Mouse (Mus musculus) MEL (cell line): ENCODE results near the gene Tnxb. TPM values are rescaled to one million over a fixed set of nuclear protein-coding genes. Genes with fewer than 3 reads are reported as not detected.

ENCODE experiments used
- DNase-seq: peaks from one replicate; pipeline ENCODE4 v3.0.0; 2011; ENCODE audit warnings: low read depth, low spot score
- H3K27ac ChIP-seq: 2 replicates; pipeline ENCODE4 v1.5.1; 2012; ENCODE audit warnings: low read depth, mild to moderate bottlenecking, control low read depth, low read length, moderate library complexity; ENCODE audit not compliant: control insufficient read depth
- H3K27me3 ChIP-seq, 2 experiments: fragments of 150-350 bp in 1 of 2; sonication (generic) in 1 of 2; 2 replicates each; pipeline ENCODE4 v1.6.1; 2012; ENCODE audit warnings: low read length in 2 of 2, mild to moderate bottlenecking in 2 of 2, improper control_type of control experiment in 1 of 2, moderate library complexity in 1 of 2; ENCODE audit not compliant: insufficient read depth in 2 of 2, control insufficient read depth in 1 of 2
- H3K36me3 ChIP-seq, 2 experiments: 2 replicates each; pipeline ENCODE4 v1.6.1; 2012 to 2014; ENCODE audit warnings: low read length in 2 of 2, improper control_type of control experiment in 1 of 2, inconsistent platforms in 1 of 2, mild to moderate bottlenecking in 1 of 2; ENCODE audit not compliant: insufficient read depth in 2 of 2, control insufficient read depth in 1 of 2
- H3K4me1 ChIP-seq, 2 experiments: fragments of 150-350 bp in 1 of 2; sonication (generic) in 1 of 2; 2 replicates each; pipeline ENCODE4 v1.6.1; 2012; ENCODE audit warnings: low read length in 2 of 2, improper control_type of control experiment in 1 of 2, mild to moderate bottlenecking in 1 of 2; ENCODE audit not compliant: insufficient read depth in 2 of 2, control insufficient read depth in 1 of 2
- H3K4me3 ChIP-seq, 2 experiments: fragments of 150-350 bp in 1 of 2; sonication (generic) in 1 of 2; 2 replicates each; pipeline ENCODE4 v1.5.1; 2012; ENCODE audit warnings: low read depth in 2 of 2, low read length in 2 of 2, mild to moderate bottlenecking in 2 of 2, moderate library complexity in 2 of 2, control low read depth in 1 of 2, improper control_type of control experiment in 1 of 2; ENCODE audit not compliant: control insufficient read depth in 1 of 2, insufficient read depth in 1 of 2
- H3K79me2 ChIP-seq: 2 replicates; pipeline ENCODE4 v1.6.1; 2012; ENCODE audit warnings: mild to moderate bottlenecking, low read length, moderate library complexity; ENCODE audit not compliant: control insufficient read depth, poor library complexity, insufficient read depth
- H3K9ac ChIP-seq: 2 replicates; pipeline ENCODE4 v1.6.1; 2012; ENCODE audit warnings: low read depth, mild to moderate bottlenecking, control low read depth, low read length, moderate library complexity; ENCODE audit not compliant: control insufficient read depth, poor library complexity, severe bottlenecking
- H3K9me3 ChIP-seq: fragments of 150-350 bp; sonication (generic); replicated peaks from 2 replicates; pipeline ENCODE4 v1.6.1; 2012; ENCODE audit warnings: mild to moderate bottlenecking, low read length, improper control_type of control experiment, moderate library complexity; ENCODE audit not compliant: insufficient read depth
- CHD1 ChIP-seq: IDR thresholded peaks from 2 replicates; pipeline ENCODE4 v1.6.1; 2012; ENCODE audit warnings: low read depth, mild to moderate bottlenecking, inconsistent platforms, low read length, improper control_type of control experiment
- EP300 ChIP-seq, 2 experiments: IDR thresholded peaks; 2 replicates each; pipeline ENCODE4 v1.6.1; 2011; ENCODE audit warnings: improper control_type of control experiment in 2 of 2, low read length in 2 of 2, low read depth in 1 of 2, mild to moderate bottlenecking in 1 of 2
- GABPA ChIP-seq: IDR thresholded peaks from 2 replicates; pipeline ENCODE4 v1.6.1; 2012; ENCODE audit warnings: low read depth, mild to moderate bottlenecking, inconsistent platforms, low read length, improper control_type of control experiment, moderate library complexity
- MEF2A ChIP-seq: IDR thresholded peaks from 2 replicates; pipeline ENCODE4 v1.6.1; 2014; ENCODE audit warnings: low read depth, mild to moderate bottlenecking, inconsistent platforms, low read length, improper control_type of control experiment; ENCODE audit not compliant: poor library complexity, insufficient replicate concordance, severe bottlenecking; ENCODE audit errors: extremely low read depth
- NELFE ChIP-seq: IDR thresholded peaks from 2 replicates; pipeline ENCODE4 v1.6.1; 2011; ENCODE audit warnings: low read depth, low read length, improper control_type of control experiment
- RCOR1 ChIP-seq: IDR thresholded peaks from 2 replicates; pipeline ENCODE4 v1.6.1; 2012; ENCODE audit warnings: low read depth, mild to moderate bottlenecking, inconsistent platforms, low read length, improper control_type of control experiment
- SMC3 ChIP-seq: IDR thresholded peaks from 2 replicates; pipeline ENCODE4 v1.6.1; 2011; ENCODE audit warnings: low read depth, low read length, improper control_type of control experiment
- TAL1 ChIP-seq: IDR thresholded peaks from 2 replicates; pipeline ENCODE4 v1.6.1; 2012; ENCODE audit warnings: mild to moderate bottlenecking, inconsistent platforms, low read length, moderate library complexity, mixed read lengths
- TCF12 ChIP-seq: IDR thresholded peaks from 2 replicates; pipeline ENCODE4 v1.6.1; 2014; ENCODE audit warnings: low read depth, mild to moderate bottlenecking, inconsistent platforms, low read length, improper control_type of control experiment, moderate library complexity
- UBTF ChIP-seq: IDR thresholded peaks from 2 replicates; pipeline ENCODE4 v1.6.1; 2012; ENCODE audit warnings: low read depth, mild to moderate bottlenecking, inconsistent platforms, low read length, improper control_type of control experiment, moderate library complexity, borderline replicate concordance; ENCODE audit not compliant: insufficient read depth
- USF1 ChIP-seq: IDR thresholded peaks from 2 replicates; pipeline ENCODE4 v1.6.1; 2014; ENCODE audit warnings: low read depth, mild to moderate bottlenecking, inconsistent platforms, low read length, improper control_type of control experiment, moderate library complexity
- ZKSCAN1 ChIP-seq: IDR thresholded peaks from 2 replicates; pipeline ENCODE4 v1.6.1; 2012; ENCODE audit warnings: low read depth, mild to moderate bottlenecking, inconsistent platforms, low read length, improper control_type of control experiment, moderate library complexity
- ZMIZ1 ChIP-seq: IDR thresholded peaks from 2 replicates; pipeline ENCODE4 v1.6.1; 2012; ENCODE audit warnings: low read depth, mild to moderate bottlenecking, inconsistent platforms, low read length, improper control_type of control experiment, moderate library complexity
- polyA plus RNA-seq, 2 experiments: library from polyadenylated mRNA; stranded (reverse) in 1 of 2; unstranded in 1 of 2; fragments of >175 nt in 1 of 2; fragments of >200 nt in 1 of 2; gene quantifications; 2 replicates each; pipeline versions ENCODE4 v1.2.1 to v1.2.4; 2012; ENCODE audit warnings: low replicate concordance in 2 of 2, low read depth in 1 of 2; ENCODE audit not compliant: insufficient read length in 2 of 2, insufficient read depth in 1 of 2, missing spikeins in 1 of 2
- total RNA-seq: library from RNA; depleted of rRNA; stranded (reverse); fragments of 300-350 nt; gene quantifications from 2 replicates; pipeline ENCODE4 v1.2.3, GENCODE M21; 2012

Gene Tnxb
- total and polyA plus RNA-seq, 3 experiments, result 0.27 to 0.28 TPM; not detected in 1

GRCm38 (mm10) chr17:34646906-34647787, 23.2 kb upstream of the Tnxb start, which contains the start of gene Atf6b (continued):
- TF ChIP-seq TCF12, result peak; percentile 37
- TF ChIP-seq RCOR1, result no peak
- TF ChIP-seq USF1, result peak; percentile 97
- peak; percentile 54 for TF ChIP-seq NELFE
- TF ChIP-seq ZMIZ1, result no peak
- no peak for TF ChIP-seq UBTF
- TF ChIP-seq CHD1, result no peak
- TF ChIP-seq ZKSCAN1, result no peak
- TF ChIP-seq SMC3, result no peak
- no peak for TF ChIP-seq MEF2A
- TF ChIP-seq TAL1, result no peak
- TF ChIP-seq GABPA, result no peak

- TF ChIP-seq EP300 (IDR thresholded peaks at IDR 0.05; ENCODE audit: low read depth in 1 of 2, low read length in 2 of 2), result no peak
- no peak for TF ChIP-seq ZKSCAN1
- TF ChIP-seq, all 39 proteins: peak for 0
- Histone ChIP-seq H3K27me3 (no peaks in the 10 kb centered on the region), H3K9me3 (no peaks in the 10 kb centered on the region), H3K79me2 (peaks cover 15% of the 10 kb centered on the region), H3K27ac (no peak overlapping the region), H3K4me1 (peaks cover 0 to 20% of the 10 kb centered on the region in 2 experiments; a peak in 3 of 4 replicates), H3K9ac (peak overlapping the region; percentile 84), H3K4me3 (peak overlapping the region; percentile 78 to 85; a peak in 3 of 4 replicates), H3K36me3 (peaks cover 0 to 12% of the 10 kb centered on the region in 2 experiments; a peak in 2 of 4 replicates)
- no peak for DNase-seq
Measured at GRCm38 (mm10) chr17:34648141-34648890, 22.0 kb upstream of the Tnxb start.
